Mouse (Mus musculus): ENCODE data around the gene Thsd4.

DNA sequence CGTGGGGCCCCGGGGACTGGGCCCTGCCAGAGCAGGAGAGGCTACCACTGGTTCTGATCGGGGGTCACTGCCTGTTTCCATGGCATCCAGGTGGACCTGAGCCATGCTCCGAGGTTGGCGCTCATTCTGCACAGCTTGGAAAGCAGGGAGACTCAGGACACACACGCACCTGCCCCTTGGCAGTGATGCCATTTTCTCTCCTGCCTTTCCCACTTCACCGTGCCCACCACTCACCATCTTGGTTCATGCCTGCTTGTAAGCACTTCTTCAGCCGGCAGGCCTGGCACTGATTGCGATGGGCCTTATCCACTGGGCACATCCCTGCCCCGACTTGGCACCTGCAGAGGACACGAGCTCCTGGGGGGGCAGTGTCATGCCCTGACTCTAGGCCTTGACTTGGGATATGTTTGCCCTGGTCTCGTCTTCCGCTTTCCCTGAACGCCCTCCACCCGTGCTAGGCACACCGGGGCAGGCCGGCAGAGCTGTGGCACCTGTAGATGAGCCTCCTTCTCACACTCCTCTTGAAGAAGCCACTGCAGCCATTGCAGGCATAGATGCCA is 573.1 kb downstream of the Thsd4 start:
- TF ChIP-seq MAFK (IDR thresholded peaks at IDR 0.05; ENCODE audit: insufficient read depth, low read depth, low read length) = no peak
- TF ChIP-seq HCFC1 (IDR thresholded peaks at IDR 0.05; ENCODE audit: borderline replicate concordance, insufficient read depth, low read length) = no peak
- no peak for TF ChIP-seq ZC3H11A (IDR thresholded peaks at IDR 0.05; ENCODE audit: borderline replicate concordance, low read depth, low read length)
- no peak for TF ChIP-seq CHD2 (IDR thresholded peaks at IDR 0.05; ENCODE audit: low read depth, low read length)
